Mouse (Mus musculus): Measurements from ENCODE around the gene Iqcj.
"Not testable (repeated sequence)": the region's sequence is repeated elsewhere in the genome, so short reads cannot be mapped to it uniquely, and the experiment has no call there.

The Iqcj gene

DNA sequence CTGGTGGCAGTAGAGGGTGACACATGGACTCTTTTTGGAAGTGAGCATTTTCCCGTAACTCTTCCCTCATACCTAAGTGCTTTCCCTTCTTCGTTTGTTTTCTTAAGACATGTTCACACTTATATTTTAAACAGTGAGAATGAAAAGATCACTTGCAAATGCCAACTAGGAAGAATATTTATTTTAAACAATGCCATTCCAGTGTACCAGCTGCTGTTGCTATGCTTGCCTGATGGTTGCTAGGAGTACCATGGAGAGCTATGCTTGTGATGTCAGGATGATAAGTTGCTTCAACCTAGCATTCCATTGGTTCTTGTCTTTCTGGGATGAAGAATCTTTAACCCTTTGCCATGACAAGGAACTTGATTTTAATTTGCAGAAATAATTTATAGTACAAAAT lies 193.0 kb downstream of the Iqcj start:
- no peak for DNase-seq

DNA sequence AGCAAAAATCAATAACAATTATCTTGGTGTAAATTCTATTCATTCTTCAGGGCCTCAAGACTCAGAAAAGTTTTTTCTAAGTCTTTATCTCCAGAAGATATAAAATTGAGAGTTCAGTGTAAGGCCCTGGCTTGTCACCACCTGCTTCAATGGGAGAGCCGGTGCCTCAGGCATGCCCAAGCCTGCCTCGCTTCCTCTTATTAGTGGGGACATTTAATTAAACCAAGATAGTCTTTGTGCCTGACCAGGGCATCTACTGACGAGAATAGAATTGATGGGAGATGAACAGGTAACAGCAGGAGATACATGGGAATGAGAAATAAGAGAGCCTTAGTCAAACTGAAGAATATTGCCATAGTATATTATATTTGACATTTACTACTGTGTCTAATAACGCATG lies 200.1 kb downstream of the Iqcj start:
- no peak for DNase-seq

DNA sequence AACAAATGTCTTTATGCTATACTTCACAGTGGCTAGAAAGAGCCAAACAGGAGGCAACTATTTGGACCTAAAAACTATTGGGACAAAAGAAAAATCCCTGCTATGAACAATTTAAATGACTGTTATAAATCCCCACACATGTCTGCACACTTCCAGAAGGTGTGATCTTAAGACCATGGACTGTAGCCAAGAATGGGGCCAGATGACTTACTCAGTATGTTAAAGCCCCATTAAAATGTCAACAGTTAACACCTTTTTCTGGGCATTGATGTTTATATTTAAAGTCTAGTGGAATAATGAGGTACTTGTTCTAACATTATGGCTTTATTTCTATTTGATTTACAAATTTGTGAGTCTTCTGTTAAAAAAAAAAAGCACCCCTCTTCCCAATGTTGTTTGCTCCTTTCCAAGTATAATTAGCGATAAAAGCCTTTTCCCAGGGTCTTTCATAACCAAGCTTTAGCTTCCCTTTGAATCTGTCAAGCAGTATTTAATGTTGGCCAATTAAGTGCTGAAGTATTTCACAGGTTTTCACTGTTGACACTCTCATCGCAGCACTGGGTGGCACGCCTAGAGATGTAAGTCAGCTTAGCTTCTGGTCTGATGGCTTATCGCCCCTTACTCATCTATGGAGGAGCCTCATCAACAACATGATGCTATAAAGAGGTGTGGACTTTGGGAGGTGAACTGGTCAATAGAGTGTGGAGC lies 204.9 kb downstream of the Iqcj start:
- no peak for DNase-seq

DNA sequence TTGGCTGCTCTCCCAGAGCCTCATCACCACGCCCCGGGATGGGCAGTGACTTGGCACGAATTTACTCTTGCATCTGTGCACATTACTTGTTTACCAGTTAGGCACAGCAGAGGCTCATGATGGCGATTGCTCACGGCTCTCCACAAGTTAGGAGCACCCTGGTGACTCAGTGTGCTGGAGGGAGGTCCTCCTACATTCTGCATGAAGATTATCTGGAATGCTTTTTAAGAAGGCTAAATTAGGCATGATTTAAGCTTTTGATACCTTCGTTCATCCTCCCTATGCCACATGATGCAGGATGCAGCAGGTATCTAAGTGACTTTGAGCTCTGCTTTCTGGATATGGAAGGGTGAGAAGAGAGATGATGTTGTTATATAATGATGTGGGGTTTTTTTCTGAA lies 207.5 kb downstream of the Iqcj start:
- DNase-seq: not testable (repeated sequence)

DNA sequence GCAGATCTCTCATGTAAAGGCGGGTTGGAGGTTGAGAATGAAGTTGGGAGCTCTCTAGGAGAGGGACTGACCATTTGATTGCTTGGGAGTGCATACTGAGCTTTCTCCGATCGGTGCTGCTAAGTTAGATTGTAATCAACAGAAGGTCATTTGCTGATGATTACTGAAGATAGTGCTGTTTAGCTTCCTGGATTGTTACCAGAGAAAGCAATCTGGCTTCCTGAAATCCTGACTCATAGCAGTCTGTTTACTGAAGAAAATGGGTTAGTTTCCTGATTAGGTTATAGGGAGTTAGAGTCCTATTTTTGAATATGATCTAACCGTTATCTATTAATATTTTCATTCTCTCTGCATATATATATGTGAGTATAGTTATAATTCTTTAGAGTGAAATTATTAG lies 209.3 kb downstream of the Iqcj start:
- DNase-seq: no peak

DNA sequence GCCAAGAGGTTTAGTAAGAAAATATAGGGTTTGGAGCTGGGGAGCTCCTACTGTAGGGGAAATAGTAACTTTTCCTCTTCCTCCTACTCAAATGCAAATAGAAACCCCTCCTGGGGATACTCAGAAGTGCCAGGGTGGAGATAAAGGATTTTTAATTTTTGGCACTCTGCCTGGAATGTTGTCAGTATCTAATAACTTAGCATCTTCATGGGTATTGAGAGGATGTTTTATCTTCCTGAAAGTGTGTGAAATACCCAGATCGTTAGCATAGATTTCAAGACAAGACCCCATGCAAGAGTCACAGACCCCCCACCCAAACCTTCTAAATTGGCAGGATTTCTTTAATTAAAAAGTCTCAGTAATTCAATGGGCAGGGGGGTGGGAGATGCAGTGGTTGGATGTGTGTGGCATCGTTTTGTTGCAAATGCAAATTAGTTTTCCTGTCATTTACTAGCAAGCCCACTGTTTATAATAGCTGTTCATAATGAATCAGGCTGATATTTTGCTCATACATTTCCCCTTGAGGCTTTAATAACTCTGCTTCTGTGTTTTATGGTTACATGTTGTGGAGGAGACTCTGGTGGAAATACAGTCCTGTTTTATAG lies 213.2 kb downstream of the Iqcj start:
- DNase-seq: no peak

All from kidney, postnatal 10 days (tissue).